Mouse (Mus musculus): ENCODE measurements at regions not wholly inside any gene's neighbourhood (a gene's known extent, or its start where the extent isn't known, plus 50 kb on each side); places are given as distances from the start of the nearest gene placed in this dataset.

GRCm38 (mm10) chr8:86428998-86429651 is 151.4 kb downstream of the Abcc12 start:
- DNase-seq: no peak

- no peak for DNase-seq
These were observed 152.4 kb downstream of the Abcc12 start for GRCm38 (mm10) chr8:86428131-86428530.

GRCm38 (mm10) chr8:86426056-86426455 is 154.4 kb downstream of the Abcc12 start:
- no peak for DNase-seq

GRCm38 (mm10) chr8:86425382-86425781 is 155.1 kb downstream of the Abcc12 start:
- no peak for DNase-seq

GRCm38 (mm10) chr8:86419059-86419651 is 161.3 kb downstream of the Abcc12 start:
- DNase-seq: no peak

GRCm38 (mm10) chr8:86418414-86418981 is 162.0 kb downstream of the Abcc12 start:
- no peak for DNase-seq

- DNase-seq: no peak
These were observed 165.3 kb downstream of the Abcc12 start for GRCm38 (mm10) chr8:86415208-86415607.

- DNase-seq: no peak
These were observed 169.3 kb downstream of the Abcc12 start for GRCm38 (mm10) chr8:86411232-86411631.

GRCm38 (mm10) chr8:86406196-86406595 is 174.3 kb downstream of the Abcc12 start:
- no peak for DNase-seq

GRCm38 (mm10) chr8:86403434-86403833 is 177.1 kb downstream of the Abcc12 start:
- DNase-seq: no peak

GRCm38 (mm10) chr8:86401946-86402345 is 178.5 kb downstream of the Abcc12 start:
- peak; percentile 79 for DNase-seq

- no peak for DNase-seq
These were observed 185.4 kb downstream of the Abcc12 start for GRCm38 (mm10) chr8:86395121-86395520.

- no peak for DNase-seq
These were observed 186.7 kb downstream of the Abcc12 start for GRCm38 (mm10) chr8:86393835-86394234.

- DNase-seq: no peak
These were observed 187.1 kb downstream of the Abcc12 start for GRCm38 (mm10) chr8:86393374-86393773.

GRCm38 (mm10) chr8:86390715-86391114 is 189.8 kb downstream of the Abcc12 start:
- no peak for DNase-seq

GRCm38 (mm10) chr8:86389690-86390671 is 190.5 kb downstream of the Abcc12 start:
- peak; percentile 69 for DNase-seq

- DNase-seq: peak; percentile 17
These were observed 195.2 kb downstream of the Abcc12 start for GRCm38 (mm10) chr8:86385236-86385635.

- DNase-seq: no peak
These were observed 198.5 kb downstream of the Abcc12 start for GRCm38 (mm10) chr8:86381977-86382376.

- peak; percentile 57 for DNase-seq
These were observed 212.4 kb downstream of the Abcc12 start for GRCm38 (mm10) chr8:86368062-86368461.

GRCm38 (mm10) chr8:86366636-86367035 is 213.8 kb downstream of the Abcc12 start:
- DNase-seq: no peak

GRCm38 (mm10) chr8:86365726-86366125 is 214.8 kb downstream of the Abcc12 start:
- DNase-seq: no peak

- DNase-seq: peak; percentile 27
These were observed 215.6 kb downstream of the Abcc12 start for GRCm38 (mm10) chr8:86364898-86365297.

GRCm38 (mm10) chr8:86360283-86360682 is 220.2 kb downstream of the Abcc12 start:
- no peak for DNase-seq
